In genomic region chr11:94978947-94979346, GRCm38 (mm10) we compare ENCODE assay signal across 8 mouse cellular contexts. TPM values are rescaled to one million over a fixed set of nuclear protein-coding genes. Genes with fewer than 3 reads are reported as not detected.
DNase-seq lines count a peak whose midpoint lies in the region; ATAC-seq and TF ChIP-seq lines count a peak whose summit lies in the region.

No protein-coding gene starts in this region.

- ATAC-seq in Patski, result peak; percentile 62
- ATAC-seq in hindbrain, embryonic 13.5 days (ENCODE audit: low FRiP score), result peak; percentile 95

- no peak for DNase-seq in Patski (ENCODE audit: low read depth, low spot score)
- peak; percentile 98 to 99 for DNase-seq in cerebellum, postnatal 14 days
- DNase-seq in frontal cortex, postnatal 14 days (ENCODE audit: low spot score in 2 of 2), result peak; percentile 94 to 96
- DNase-seq in layer of hippocampus, postnatal 14 days (ENCODE audit: low spot score in 2 of 2), result peak; percentile 98 to 99
- peak; percentile 98 for DNase-seq in lung, postnatal 10 days
- peak; percentile 97 for DNase-seq in ovary, postnatal 36 days (ENCODE audit: low spot score)
- peak; percentile 95 for DNase-seq in thymus, postnatal 14 days

- POLR2A ChIA-PET in Patski (lab: Charles Lee), result interaction anchor here (1.6 kb wide), 1 partner anchor 11 kb away, joined by 6 read pairs; no protein-coding TSS in a partner anchor

- TF ChIP-seq CTCF in Patski (IDR thresholded peaks at IDR 0.05), result peak; percentile 98

- H3K4me3 ChIP-seq in hindbrain, embryonic 13.5 days, result peak overlapping the region; percentile 25

- H3K9ac ChIP-seq in hindbrain, embryonic 13.5 days, result peak overlapping the region; percentile 67

- H3K4me2 ChIP-seq in hindbrain, embryonic 13.5 days, result peak overlapping the region; percentile 47

- no peaks in the 10 kb centered on the region for H3K36me3 ChIP-seq in hindbrain, embryonic 13.5 days

- in situ Hi-C loops in Patski (cut with MboI; ENCODE audit: low pct_unique_long_range_greater_than_20kb), result loop anchor here (5.0 kb wide), 1 partner anchor 63 kb away; the partner anchor contains the start of gene Pdk2

- peaks cover 19% of the 10 kb centered on the region for H3K4me1 ChIP-seq in hindbrain, embryonic 13.5 days (replicated peaks)

- CTCF ChIA-PET in Patski (lab: Charles Lee), result interaction anchor here (0.8 to 2.4 kb wide), 6 partner anchors 10 to 133 kb away, joined by 3 to 13 read pairs (median 5); no protein-coding TSS in a partner anchor

- H3K27ac ChIP-seq in hindbrain, embryonic 13.5 days, result peak overlapping the region; percentile 95

- 1% methylated on average over 20 of the region's 20 CpGs for WGBS in hindbrain, embryonic 13.5 days

- no peaks in the 10 kb centered on the region for H3K27me3 ChIP-seq in Patski
- H3K27me3 ChIP-seq in hindbrain, embryonic 13.5 days, result no peaks in the 10 kb centered on the region

- no peaks in the 10 kb centered on the region for H3K9me3 ChIP-seq in hindbrain, embryonic 13.5 days

RNA-seq across cellular contexts. Expression of gene Sgca, which starts 2.8 kb away (rescaled TPM):
- 0.47 TPM for polyA plus RNA-seq in Patski (2021)
- polyA plus RNA-seq in hindbrain, embryonic 13.5 days (2015; fragmentation: Nextera tagmentation; extraction: Ambion mirVana), result 0.23 and 0.52 TPM in 2 replicates
- total RNA-seq in layer of hippocampus, postnatal 14 days (2021), result under 1 TPM; 0.95 to 0.99 TPM

RNA-seq across cellular contexts. Expression of gene Hils1, which starts 11.6 kb away (rescaled TPM):
- not detected for polyA plus RNA-seq in Patski (2021)
- polyA plus RNA-seq in hindbrain, embryonic 13.5 days (2015; fragmentation: Nextera tagmentation; extraction: Ambion mirVana), result not detected in 2 replicates
- total RNA-seq in layer of hippocampus, postnatal 14 days (2021), result not detected

RNA-seq across cellular contexts. Expression of gene Ppp1r9b, which starts 11.9 kb away (rescaled TPM):
- 70.2 TPM for polyA plus RNA-seq in Patski (2021)
- 16.9 and 17.3 TPM in 2 replicates for polyA plus RNA-seq in hindbrain, embryonic 13.5 days (2015; fragmentation: Nextera tagmentation; extraction: Ambion mirVana)
- 100 to 1,000 TPM; 705 to 706 TPM for total RNA-seq in layer of hippocampus, postnatal 14 days (2021)

RNA-seq across cellular contexts. Expression of gene Samd14, which starts 30.7 kb away (rescaled TPM):
- polyA plus RNA-seq in Patski (2021), result 32.3 TPM
- polyA plus RNA-seq in hindbrain, embryonic 13.5 days (2015; fragmentation: Nextera tagmentation; extraction: Ambion mirVana), result 132 and 142 TPM in 2 replicates
- 10 to 100 TPM; 73.6 to 78.1 TPM for total RNA-seq in layer of hippocampus, postnatal 14 days (2021)

RNA-seq across cellular contexts. Expression of gene Col1a1, which starts 42.9 kb away (rescaled TPM):
- 2.2 TPM for polyA plus RNA-seq in Patski (2021)
- 128 and 217 TPM in 2 replicates for polyA plus RNA-seq in hindbrain, embryonic 13.5 days (2015; fragmentation: Nextera tagmentation; extraction: Ambion mirVana)
- total RNA-seq in layer of hippocampus, postnatal 14 days (2021), result 10 to 100 TPM; 39.7 to 59.5 TPM
